Mouse (Mus musculus) heart, postnatal 36 days (tissue): Measurements from ENCODE around the gene Gm20388. TPM values are rescaled to one million over a fixed set of nuclear protein-coding genes. Genes with fewer than 3 reads are reported as not detected.

Experiments
- DNase-seq, 2 experiments: peaks; one replicate each; pipeline ENCODE4 v3.0.0; 2021 to 2022
- intact Hi-C: fragments of 180-260 bp; cut with DNase I; formaldehyde crosslinking; loops from one replicate; pipeline ENCODE4 v1.15.1; 2025
- total RNA-seq, 2 experiments: library from RNA; stranded (reverse); gene quantifications; 2 replicates each; pipeline ENCODE4 v1.2.3; 2021

The Gm20388 gene
- total RNA-seq, 2 experiments from 2014 or later, result 3.5 to 4.9 TPM

DNA sequence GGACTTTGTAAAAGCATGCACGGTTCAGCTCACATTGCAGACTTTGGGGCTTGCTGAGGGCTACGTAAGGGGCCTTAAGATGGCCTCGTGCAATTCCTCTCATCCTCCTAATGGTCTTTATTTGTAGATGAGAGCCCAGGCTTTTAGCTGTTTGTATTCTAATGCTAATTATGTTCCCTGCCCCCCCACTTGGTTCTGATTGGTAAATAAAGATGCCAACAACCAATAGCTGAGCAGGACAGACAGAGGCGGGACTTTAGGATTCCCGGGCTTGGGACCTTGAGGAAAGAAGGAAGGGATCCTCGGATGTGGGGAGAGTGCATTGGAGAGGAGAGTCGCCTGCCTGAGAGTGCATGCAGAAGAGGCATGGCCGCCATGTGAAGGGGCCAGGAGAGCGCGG, 3849.3 kb downstream of the Gm20388 start:
- DNase-seq, result no peak
- intact Hi-C loops, result loop anchor here (10.0 kb wide), 1 partner anchor 55 kb away; no protein-coding TSS in a partner anchor

DNA sequence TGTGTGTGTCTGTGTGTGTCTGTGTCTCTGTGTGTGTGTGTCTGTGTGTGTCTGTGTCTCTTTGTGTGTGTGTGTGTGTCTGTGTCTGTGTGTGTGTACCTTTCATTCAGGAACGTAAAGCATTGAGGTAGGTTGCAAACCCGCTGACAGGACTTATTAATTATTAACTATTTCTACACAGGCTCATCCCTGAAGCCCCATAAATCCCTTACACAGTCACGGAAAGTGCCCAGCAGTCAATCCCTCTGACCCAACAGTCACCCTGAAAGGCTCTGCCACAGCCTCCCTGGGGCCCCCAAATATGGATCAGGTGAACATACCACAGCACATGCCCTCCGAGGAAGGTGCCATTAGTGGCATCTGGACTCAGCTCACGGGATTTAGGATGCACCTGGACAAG, 3849.9 kb downstream of the Gm20388 start:
- intact Hi-C loops, result loop anchor here (10.0 kb wide), 1 partner anchor 56 kb away; no protein-coding TSS in a partner anchor
- no peak for DNase-seq

DNA sequence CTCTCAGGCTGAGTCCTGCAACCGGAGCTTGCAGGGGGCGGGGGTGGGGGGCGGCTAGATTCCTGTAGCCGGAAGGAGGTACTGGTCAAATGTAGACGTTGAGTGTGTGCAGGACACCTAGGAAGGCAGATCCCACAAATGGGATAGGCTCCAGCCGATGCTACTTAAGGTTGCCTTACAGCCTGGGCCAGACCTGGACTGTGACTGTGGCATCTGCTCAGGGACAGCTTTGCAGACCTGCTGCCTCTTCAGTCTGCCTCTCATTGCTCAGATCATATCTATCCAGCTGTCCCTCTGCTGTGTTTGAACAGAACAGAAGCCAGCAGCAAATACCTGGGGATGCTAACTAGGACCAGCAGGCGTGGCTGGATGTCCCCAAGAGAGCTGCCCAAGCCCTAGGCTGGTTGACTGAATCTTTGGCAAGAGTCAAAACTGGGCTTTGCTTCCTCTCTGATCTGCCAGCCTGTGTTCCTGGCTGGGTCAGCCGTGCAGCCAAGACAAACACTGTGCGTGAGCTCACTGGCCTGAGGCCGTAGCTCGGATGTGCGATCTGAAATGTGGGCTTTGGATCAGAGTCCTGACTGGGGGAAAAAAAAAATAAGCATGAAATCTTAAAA, 3850.7 kb downstream of the Gm20388 start:
- peak; percentile 53 to 56 for DNase-seq
- intact Hi-C loops, result loop anchor here (10.0 kb wide), 1 partner anchor 57 kb away; no protein-coding TSS in a partner anchor

DNA sequence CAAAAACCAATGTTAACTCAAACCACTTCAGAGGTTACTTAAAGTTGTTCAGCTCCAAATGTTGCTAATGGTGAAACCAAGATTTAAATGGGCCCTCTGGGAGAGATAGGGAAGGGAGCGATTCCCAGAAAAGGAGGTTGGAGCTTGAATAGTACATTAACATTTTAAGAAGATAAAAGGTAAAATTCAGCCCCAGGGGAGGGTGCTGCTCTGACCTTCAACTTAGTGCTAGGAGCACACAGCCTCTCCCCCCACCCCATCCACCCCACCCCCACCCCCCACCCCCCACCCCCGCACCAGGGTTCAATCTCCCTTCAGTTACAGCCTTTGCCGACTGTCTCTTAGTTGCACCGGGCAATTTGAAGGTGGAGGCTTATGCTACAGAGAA, 3851.2 kb downstream of the Gm20388 start:
- intact Hi-C loops, result loop anchor here (10.0 kb wide), 1 partner anchor 57 kb away; no protein-coding TSS in a partner anchor

DNA sequence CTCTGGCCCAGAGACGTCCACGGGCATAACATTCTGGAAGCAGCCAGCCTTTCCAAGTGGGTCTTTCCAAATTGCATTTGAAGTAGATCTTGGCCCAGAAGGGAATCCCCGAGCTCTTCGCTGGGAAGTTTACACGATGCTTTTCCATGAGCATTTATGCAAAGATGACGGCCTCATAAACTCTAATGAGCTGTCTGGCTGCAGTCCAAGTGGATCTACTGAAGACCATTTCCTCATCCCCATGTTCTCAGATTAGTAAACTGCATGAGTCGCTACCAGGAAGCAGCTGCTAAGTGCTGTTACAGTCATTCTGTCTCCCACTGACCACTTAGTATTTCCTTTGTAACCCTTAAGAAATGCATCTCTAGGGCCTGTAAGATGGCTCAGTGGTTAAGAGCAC, 3852.7 kb downstream of the Gm20388 start:
- DNase-seq, result no peak
- intact Hi-C loops, result loop anchor here (10.0 kb wide), 1 partner anchor 59 kb away; no protein-coding TSS in a partner anchor

More for the DNA sequence above, 3851.2 kb downstream of the Gm20388 start:
- no peak for DNase-seq

DNA sequence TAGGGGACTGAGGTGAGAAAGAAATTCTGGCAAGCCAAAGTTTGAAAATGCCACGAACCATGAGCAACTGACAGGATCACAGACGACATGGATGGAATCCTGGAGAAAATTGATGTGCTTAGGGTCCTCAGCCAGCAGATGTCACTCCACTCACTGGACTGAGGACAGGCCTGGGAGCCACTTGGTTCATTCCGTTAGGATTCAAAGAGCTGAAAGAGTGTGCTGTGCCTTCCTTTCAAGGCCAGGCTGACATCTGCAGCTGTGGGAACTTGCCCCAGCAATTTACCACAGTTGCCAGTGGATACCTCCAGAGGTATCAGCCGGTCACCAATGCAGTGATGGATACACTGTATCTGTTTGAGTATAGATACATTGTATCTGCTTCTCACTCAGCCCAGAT, 3854.0 kb downstream of the Gm20388 start:
- intact Hi-C loops, result loop anchor here (10.0 kb wide), 1 partner anchor 60 kb away; no protein-coding TSS in a partner anchor

DNA sequence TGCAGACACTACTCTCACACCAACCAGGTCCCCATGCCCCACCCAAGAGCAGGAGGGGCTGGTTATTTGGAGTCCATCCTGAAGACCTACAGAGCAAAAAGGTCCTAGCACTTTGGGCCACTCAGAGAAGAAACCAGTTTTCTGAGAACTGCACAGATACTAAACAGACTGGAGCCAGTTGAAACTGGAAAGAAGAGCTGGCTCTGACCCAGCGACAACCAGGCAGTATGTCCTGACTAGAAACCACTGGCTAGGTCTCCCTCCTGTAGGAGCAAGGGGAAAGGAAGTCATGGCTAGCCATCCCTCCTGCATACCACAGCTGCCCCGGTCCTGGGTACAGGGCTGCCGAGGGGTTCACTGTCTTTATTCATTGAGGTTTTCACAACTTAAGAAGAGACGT, 3855.9 kb downstream of the Gm20388 start:
- intact Hi-C loops, result loop anchor here (10.0 kb wide), 1 partner anchor 62 kb away; no protein-coding TSS in a partner anchor
- no peak for DNase-seq

More for the DNA sequence above, 3854.0 kb downstream of the Gm20388 start:
- DNase-seq, result no peak

DNA sequence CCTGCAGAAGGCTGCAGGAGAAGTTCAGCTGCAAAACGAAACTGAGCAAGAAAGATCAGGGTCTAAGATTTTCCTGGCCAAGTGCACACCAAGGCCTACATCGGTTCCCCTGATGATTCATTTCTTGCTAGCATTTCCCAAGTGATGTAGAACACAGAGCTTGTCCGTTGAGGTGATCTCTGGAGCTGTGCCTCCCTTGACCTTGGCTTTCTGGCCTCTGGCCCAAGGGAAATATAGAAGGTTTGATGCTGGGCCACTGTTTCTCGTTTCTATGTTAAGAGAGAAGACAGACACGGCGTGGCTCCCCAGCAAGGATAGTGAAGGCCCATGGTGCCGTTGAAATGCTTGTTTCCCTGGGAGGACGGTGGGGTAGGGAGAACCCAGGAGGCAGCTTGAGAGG, 3857.2 kb downstream of the Gm20388 start:
- intact Hi-C loops, result loop anchor here (10.0 kb wide), 1 partner anchor 63 kb away; no protein-coding TSS in a partner anchor
- DNase-seq, result no peak

DNA sequence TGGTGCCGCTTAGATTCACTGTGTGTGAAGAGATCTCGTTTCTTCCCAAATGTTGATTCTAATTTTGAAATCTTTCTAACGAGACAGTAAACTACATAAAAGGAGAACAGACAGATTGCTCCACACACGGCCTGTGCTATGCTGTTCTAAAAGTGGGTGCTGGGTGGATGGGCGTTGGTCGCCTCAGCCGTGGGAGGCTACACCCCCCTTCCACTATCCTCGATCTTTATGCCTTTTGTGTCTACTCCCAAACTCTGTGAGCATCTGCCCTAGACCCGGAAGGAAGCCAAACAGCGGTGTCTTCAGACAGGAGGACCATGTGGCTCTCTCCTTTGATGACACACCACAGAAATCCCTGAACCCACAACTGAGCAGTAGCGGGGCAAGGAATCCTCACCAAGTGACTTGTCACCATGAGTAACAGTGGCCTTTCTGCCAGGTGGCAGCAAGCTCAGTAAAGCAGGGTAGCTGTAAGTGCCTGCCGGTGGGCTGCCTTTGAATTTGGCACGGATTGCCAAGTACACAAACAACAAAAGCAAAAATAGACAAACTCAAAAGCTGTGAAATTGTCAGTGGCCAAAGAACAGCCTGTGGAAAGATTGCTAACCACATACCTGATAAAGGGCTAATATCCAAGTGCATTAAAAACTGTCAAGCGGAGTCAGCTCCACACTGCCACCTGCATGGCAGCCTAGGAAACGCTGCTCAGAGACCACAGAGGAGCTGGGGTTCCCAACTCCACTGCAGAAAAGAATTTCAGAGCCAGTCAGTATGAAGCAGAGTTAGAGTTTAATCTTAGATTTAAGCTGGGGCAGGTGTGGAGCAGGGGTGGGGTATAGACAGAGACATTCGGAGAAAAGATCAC, 3858.1 kb downstream of the Gm20388 start:
- peak; percentile 58 to 68 for DNase-seq
- intact Hi-C loops, result loop anchor here (1.0 to 10.0 kb wide), 2 partner anchors 64 to 115 kb away; partner anchors contain the start of gene Rhou

DNA sequence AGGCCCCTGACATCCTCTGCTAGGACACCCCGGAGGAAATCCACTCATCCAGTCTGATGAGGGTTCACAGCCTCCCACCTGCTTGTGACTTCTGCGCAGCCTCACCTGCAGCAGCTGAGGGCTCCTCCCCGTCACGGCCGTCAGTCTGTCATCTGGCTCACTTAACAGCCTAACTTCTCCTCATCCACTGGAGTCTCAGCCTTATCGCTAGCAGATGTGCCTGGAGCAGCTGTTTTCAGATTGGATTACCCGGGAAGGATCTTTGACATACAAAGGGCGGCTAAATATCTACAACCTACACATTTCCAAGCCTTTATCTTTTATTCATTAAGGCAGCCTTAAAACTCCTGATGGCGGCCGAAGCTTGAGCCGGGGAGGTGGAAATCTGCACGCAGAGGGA, 3862.8 kb downstream of the Gm20388 start:
- DNase-seq, result no peak
- intact Hi-C loops, result no loop called here

DNA sequence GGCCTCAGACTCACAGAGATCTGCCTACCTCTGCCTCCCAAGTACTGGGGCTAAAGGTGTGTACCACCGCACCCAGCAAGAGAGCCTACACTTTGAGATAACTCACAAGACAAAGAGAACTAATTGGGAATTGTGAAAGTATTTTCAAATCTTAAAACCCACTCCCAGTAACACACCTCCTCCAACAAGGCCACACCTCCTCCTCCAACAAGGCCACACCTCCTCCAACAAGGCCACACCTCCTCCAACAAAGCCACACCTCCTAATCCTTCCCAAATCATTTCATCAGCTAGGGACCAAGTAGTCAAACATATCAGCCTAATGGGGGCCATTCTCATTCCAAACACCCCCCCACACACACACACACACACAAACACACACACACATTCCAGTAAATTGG, 3863.8 kb downstream of the Gm20388 start:
- intact Hi-C loops, result no loop called here
- no peak for DNase-seq

DNA sequence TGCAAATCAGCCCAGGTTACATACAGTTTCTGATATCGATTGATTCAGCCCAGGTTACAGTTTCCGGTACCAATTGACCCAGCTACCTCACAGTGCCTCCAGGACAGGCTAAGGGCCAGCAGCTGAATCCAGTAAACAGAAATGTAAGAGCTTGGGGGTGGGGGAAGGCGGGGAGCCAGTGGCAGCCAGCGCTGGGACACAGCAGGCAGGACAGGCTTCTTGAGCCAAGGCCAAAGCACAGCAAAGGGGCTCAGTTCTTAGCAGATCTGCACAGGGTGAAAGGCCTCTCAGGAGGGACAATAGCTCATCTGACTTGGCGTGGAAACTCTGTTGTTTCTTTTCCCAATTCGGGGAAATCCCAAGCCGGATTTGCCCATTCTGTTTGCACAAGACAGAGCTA, 3866.7 kb downstream of the Gm20388 start:
- DNase-seq, result peak in 1 of 2 experiments; percentile 32
- intact Hi-C loops, result no loop called here

DNA sequence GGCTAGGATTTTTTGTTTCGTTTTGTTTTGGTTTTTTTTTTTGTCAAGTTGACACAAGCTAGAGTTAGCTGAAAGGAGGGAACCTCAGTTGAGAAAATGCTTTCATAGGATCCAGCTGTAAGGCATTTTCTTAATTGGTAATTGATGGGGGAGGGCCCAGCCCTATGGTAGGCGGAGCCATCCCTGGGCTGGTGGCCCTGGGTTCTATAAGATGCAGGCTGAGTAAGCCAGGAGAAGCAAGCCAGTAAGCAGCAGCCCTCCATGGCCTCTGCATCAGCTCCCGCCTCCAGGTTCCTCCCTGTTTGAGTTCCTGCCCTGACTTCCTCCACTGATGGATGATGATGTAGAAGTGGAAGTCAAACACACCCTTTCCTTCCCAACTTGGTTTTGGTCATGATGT, 3869.8 kb downstream of the Gm20388 start:
- intact Hi-C loops, result no loop called here
- DNase-seq, result no peak

DNA sequence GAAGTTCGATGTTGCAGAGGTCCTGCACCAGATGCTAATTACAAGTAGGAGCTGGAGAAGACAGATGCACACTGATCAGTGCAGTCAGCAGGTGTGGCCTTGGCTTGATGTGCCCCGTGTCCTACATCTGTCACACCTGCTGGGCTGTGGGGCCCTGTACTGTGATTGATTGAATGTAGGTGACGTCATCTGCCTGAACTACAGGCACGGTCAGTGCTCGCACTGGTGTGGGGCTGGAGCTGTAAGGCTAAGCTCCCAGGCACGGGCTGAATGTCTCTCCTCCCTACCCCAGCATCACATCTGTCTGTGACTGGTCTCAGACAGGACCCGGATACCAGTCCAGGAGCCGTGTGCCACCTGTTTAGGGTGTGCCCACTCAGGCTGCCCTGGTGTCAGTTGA, 3870.6 kb downstream of the Gm20388 start:
- DNase-seq, result no peak
- intact Hi-C loops, result no loop called here

DNA sequence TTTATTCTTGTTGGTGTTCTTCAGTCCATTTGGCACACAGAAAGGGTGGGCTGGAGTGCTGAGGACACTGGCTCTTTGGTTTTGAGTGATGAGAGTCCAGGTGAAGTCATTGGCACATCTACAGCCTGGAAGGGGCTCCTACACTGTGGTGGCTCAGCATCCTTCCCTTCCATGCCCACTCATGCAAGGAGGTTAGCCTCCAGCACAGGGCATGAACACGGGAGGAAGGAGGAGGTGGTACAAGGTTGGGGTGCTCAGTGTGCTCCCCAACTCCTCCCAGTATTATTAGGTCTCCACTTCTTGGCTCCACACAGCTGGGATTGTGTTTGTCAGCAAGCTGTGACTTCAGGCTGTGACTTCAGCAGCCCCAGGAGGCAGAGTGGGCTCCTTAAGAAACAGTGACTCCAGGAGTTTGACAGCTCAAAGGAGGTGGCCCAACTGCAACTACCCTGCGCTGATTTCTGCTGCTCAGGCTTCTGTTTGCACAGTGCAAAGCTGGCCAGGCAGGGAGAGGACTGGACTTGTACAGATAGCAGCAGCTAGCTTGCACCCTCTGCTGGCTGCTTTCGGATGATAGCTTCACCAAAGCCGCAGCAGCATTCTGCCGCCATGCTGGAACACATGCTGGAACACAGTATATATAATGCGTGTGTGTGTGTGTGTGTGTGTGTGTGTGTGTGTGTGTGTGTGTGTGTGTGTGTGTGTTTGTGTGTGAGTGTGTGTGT, 3873.0 kb downstream of the Gm20388 start:
- intact Hi-C loops, result loop anchor here (1.0 kb wide), 1 partner anchor 130 kb away; the partner anchor contains the start of gene Rhou

DNA sequence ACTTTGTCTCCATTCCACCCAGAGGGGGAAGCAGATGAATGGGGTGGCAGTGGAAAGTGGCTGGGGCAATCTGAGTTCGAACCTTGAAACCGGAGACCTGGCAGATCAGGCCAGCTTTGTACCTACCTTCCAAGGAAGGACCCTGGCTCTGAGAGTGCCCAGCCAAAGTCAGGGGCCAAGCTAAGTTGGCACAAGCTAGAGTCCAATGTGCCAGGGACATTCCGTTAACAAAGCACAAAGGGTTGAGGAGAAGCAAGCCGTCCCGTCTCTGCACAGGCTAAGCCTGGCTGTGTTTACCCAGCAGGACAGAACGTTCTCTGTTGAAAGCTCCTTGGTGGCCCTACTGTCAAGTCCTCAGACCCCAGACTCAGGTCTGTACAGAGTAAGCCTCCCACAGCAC, 3875.5 kb downstream of the Gm20388 start:
- peak; percentile 38 to 50 for DNase-seq
- intact Hi-C loops, result no loop called here

More for the DNA sequence above, 3873.0 kb downstream of the Gm20388 start:
- DNase-seq, result peak; percentile 67 to 76

DNA sequence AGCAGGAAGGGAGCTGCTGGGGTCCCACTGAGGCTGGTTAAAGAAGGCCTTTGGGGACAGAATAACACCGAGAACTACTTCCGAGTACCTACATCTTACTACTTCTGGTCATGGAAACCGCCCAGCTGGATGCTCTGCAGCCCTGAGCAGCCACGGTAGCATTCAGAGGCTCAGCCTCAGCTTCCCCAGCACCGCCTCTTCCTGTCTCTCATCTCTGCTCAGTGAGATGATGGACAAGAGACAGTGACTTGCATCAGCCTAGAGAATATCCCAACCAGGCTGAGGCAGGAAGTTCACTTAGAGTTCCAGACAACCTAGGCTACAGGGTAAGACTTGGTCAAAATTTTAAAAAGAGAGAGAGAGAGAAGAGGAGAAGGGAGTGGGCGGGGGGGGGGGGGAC, 3876.0 kb downstream of the Gm20388 start:
- intact Hi-C loops, result no loop called here
- no peak for DNase-seq

DNA sequence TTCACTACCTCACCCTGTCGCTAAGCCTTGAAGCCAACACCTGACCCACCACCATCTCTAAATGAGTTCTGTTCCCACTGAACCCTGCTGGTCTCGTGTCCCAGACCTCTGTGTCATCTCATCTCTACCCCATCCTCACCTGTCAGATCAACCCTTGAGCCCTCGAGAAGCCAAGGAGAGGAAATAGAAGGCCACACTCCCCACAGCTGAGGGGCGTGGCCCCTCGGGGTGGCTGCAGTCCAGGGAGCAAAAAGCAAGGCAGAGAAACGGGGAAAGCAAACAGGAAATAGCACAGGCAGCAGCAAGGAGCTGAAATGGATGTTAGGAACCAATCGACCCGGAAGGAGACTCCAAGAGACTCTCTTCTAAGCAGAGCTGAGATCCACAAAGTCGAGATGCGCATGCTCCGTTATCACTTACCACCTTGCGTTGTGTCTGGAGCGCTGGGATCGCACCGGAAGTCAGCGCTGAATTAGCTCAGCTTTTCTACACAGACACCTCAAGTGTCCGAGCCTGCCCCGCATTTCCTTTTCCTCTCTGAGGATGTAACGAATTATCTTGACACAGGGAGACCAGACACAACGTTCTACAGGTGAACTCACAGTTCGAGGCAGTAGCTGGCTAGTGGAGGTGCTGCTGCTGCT, 3876.7 kb downstream of the Gm20388 start:
- intact Hi-C loops, result no loop called here
- DNase-seq, result no peak

DNA sequence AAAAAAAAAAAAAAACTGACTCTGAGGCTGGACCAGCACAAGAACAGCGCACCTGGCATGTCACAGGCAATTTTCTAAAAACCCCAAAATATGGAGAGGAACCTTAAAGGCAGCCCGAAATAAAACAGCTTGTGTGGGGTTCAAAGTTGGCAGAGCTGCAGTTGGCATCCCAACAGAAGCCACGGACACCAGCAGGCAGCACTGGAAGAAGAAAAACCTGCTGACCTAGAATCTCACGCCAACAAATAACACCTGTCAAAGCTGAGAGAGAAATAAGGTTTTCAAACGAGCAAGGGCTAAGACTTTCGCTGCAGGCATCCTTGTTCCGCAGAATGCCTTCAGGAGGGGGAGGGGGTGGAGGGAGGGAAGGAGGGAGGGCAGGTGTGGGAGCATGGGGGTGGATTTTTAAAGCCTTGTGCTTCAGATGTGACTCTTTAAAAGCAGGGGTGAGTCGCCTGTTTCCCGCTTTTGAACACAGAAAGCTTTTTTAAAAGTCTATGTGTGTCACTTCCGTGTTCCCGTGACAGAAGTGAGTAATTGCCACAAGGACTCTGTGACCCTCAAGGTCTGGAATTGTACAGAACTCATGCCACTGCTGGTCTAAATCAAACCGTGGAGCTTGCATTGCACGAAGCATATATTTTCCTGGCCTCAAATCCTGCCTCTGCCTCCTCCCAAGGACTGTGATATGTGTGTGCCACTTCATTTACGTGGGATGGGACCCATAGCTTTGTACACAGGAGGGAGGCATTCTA, 3878.0 kb downstream of the Gm20388 start:
- intact Hi-C loops, result no loop called here
- DNase-seq, result no peak
